Comparison of ENCODE assay signal across 8 mouse cellular contexts in genomic region chr7:27688815-27689612, GRCm38 (mm10). TPM values are rescaled to one million over a fixed set of nuclear protein-coding genes. Genes with fewer than 3 reads are reported as not detected.
DNase-seq lines count a peak whose midpoint lies in the region; ATAC-seq lines count a peak whose summit lies in the region.

Gene Zfp607b, plus strand, starts transcription at chr7:27689340.

- no peaks in the 10 kb centered on the region for H3K9me3 ChIP-seq in lung, embryonic 16.5 days (ENCODE audit: control insufficient read depth, low read length)

- 0 out of 2 replicates have a peak, but pooled peaks cover 5% of the 10 kb centered on the region for H3K4me1 ChIP-seq in lung, embryonic 16.5 days (replicated peaks; ENCODE audit: control insufficient read depth, insufficient read depth, low read length)

- H3K27me3 ChIP-seq in lung, embryonic 16.5 days (ENCODE audit: control insufficient read depth, insufficient read depth, low read depth, low read length), result no peaks in the 10 kb centered on the region

- H3K4me3 ChIP-seq in lung, embryonic 16.5 days (ENCODE audit: low read length), result peak within 1 kb of the TSS; percentile 54

- peak within 1 kb of the TSS; percentile 72 for H3K9ac ChIP-seq in lung, embryonic 16.5 days (ENCODE audit: low read length)

- peak; percentile 98 to 99 for ATAC-seq in hematopoietic stem cell, adult 5-6 weeks (replicated peaks in 1 of 2; ENCODE audit: insufficient read depth in 1 of 2, low FRiP score in 2 of 2, low TSS enrichment in 1 of 2, low read depth in 1 of 2, poor library complexity in 2 of 2, severe bottlenecking in 2 of 2)
- peak; percentile 99 for ATAC-seq in lung, embryonic 16.5 days (ENCODE audit: low read depth)

- under 1% methylated on average over 19 of the region's 19 CpGs for WGBS in lung, embryonic 16.5 days

- peak within 1 kb of the TSS; percentile 68 for H3K4me2 ChIP-seq in lung, embryonic 16.5 days (ENCODE audit: low read depth, low read length)

- H3K27ac ChIP-seq in lung, embryonic 16.5 days (ENCODE audit: low read length), result no peak within 1 kb of the TSS; the same call in 1 of the 2 replicates

- no peaks in the 10 kb centered on the region for H3K36me3 ChIP-seq in lung, embryonic 16.5 days (ENCODE audit: control insufficient read depth, insufficient read depth, low read length)

- peak; percentile 100 for DNase-seq in MEL-GATA-1-ER (ENCODE audit: extremely low read depth, low read depth)
- DNase-seq in cerebellum, adult 8-10 months, result peak; percentile 91
- DNase-seq in forelimb bud, embryonic 11.5 days (ENCODE audit: low read depth, low spot score), result peak; percentile 96
- DNase-seq in layer of hippocampus, adult 9-10 months (ENCODE audit: low spot score), result peak; percentile 95
- peak; percentile 56 for DNase-seq in ovary, postnatal 10 days (ENCODE audit: low spot score)
- DNase-seq in thymus, postnatal 10 days (ENCODE audit: low spot score in 2 of 2), result peak; percentile 84 to 93

RNA-seq across cellular contexts. Expression of gene Zfp607b, which starts in this region (rescaled TPM):
- total RNA-seq in hematopoietic stem cell, adult 5-6 weeks (2017), result 1.4 and 1.5 TPM in 2 replicates
- polyA plus RNA-seq in lung, embryonic 16.5 days (2015; fragmentation: Nextera tagmentation; extraction: Ambion mirVana), result 4.4 and 6.4 TPM in 2 replicates
